Mouse (Mus musculus) limb, embryonic 10.5 days (tissue): ENCODE measurements around the gene Tenm2. TPM values are rescaled to one million over a fixed set of nuclear protein-coding genes. Genes with fewer than 3 reads are reported as not detected.

Experiments
- DNase-seq: peaks from one replicate; pipeline ENCODE4 v3.0.0-alpha.2; 2017; ENCODE audit warnings: low spot score
- H3K27ac ChIP-seq: fragments of 300-500 bp; sonication (generic); 2 replicates; pipeline ENCODE4 v1.5.1; 2016; ENCODE audit warnings: mild to moderate bottlenecking
- H3K27me3 ChIP-seq: fragments of 300-500 bp; sonication (generic); 2 replicates; pipeline ENCODE4 v1.6.1; 2016; ENCODE audit warnings: low read depth, mild to moderate bottlenecking; ENCODE audit not compliant: poor library complexity, severe bottlenecking
- H3K36me3 ChIP-seq: fragments of 300-500 bp; sonication (generic); 2 replicates; pipeline ENCODE4 v1.6.1; 2016; ENCODE audit warnings: mild to moderate bottlenecking, moderate library complexity
- H3K4me1 ChIP-seq: fragments of 300-500 bp; sonication (generic); 2 replicates; pipeline ENCODE4 v1.6.1; 2016
- H3K4me3 ChIP-seq: fragments of 300-500 bp; sonication (generic); 2 replicates; pipeline ENCODE4 v1.5.1; 2016; ENCODE audit warnings: mild to moderate bottlenecking, moderate library complexity
- H3K9me3 ChIP-seq: fragments of 300-500 bp; sonication (generic); replicated peaks from 2 replicates; pipeline ENCODE4 v1.6.1; 2016; ENCODE audit warnings: mild to moderate bottlenecking
- WGBS: fragments of 180-500 bp; shearing (Covaris S2); methylation state at CpG from one replicate; pipeline ENCODE4 v1.1.7; 2016; 5-methylcytosine and 5-hydroxymethylcytosine counted together
- polyA plus RNA-seq: library from polyadenylated mRNA; unstranded; fragments of >200 nt; fragmentation: Nextera tagmentation; extraction: Ambion mirVana; gene quantifications from 2 replicates; pipeline ENCODE4 v1.2.1, GENCODE M21; 2016

Gene Tenm2
- polyA plus RNA-seq, 1 experiment from 2014 or later, result 0.60 TPM

DNA sequence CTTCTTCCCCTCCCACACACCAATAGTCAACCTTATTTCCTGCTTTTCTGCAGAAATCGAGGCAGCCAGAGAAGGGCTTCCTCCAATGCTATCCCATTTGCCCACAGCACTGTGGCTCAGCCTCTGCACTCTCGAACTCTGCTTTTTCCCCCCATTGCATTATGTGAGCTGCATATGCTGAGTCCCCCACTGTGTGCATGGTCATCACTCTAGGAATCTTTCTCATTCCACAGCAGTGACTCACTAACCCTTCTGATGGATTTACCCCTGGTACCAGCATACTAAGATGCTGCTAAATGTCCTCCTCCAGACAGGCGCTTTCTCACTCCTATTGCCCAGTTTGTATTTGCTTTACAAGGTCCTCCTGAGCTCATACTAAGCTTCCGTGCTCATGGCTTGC lies 1222.6 kb downstream of the Tenm2 start:
- WGBS, result 79% methylated on average over 4 of the region's 4 CpGs
- H3K4me1 ChIP-seq, result peaks cover 11% of the 10 kb centered on the region
- H3K36me3 ChIP-seq, result no peaks in the 10 kb centered on the region
- H3K27me3 ChIP-seq, result no peaks in the 10 kb centered on the region
- no peak overlapping the region for H3K27ac ChIP-seq
- no peak for DNase-seq
- H3K4me3 ChIP-seq, result no peak overlapping the region
- H3K9me3 ChIP-seq, result no peaks in the 10 kb centered on the region

DNA sequence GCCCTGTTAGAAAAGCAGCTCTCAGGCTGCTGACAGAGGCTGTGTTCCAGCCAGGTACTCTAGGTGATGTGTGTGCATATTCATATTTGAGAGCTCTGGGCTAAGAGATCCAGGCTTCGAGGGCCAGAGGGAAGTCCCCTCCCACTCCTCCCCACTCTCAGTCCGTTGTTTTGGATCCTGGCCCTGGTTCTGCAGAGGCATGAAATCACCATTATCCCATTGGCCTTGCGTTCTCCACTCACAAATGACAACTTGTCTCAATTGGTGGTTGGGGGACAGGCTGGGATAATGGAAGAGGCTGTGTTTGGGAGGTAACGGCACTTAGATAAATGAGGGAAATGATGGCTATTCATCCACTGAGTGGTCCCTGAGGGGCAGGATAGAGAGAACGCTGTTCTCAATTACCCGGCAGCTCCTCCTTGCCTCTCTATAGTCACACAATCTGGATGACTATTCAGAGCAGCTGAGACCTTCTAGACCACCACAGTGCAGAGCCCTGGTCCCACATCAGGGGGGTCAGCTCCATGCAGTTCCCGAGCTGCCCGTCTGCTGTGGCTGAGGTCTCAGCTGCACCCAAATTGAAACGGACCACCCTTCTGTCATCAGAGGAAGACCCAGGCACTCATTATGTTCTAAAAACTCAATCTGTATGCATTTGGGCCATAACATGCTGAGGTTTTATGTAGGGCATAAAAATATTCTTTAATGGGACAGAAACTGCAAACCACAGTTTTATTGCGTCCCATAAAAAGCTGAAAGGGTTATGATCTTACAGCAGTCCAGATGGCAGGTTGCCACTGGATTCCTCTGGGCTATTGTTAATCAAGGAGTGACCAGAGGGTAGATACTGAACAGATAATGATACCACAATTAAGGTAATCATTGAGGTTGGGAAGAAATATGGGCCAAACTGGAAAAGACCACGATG lies 1226.2 kb downstream of the Tenm2 start:
- Histone ChIP-seq H3K9me3 (no peaks in the 10 kb centered on the region), H3K4me1 (peaks cover 11% of the 10 kb centered on the region)
- WGBS, result 71% methylated on average over 11 of the region's 11 CpGs

DNA sequence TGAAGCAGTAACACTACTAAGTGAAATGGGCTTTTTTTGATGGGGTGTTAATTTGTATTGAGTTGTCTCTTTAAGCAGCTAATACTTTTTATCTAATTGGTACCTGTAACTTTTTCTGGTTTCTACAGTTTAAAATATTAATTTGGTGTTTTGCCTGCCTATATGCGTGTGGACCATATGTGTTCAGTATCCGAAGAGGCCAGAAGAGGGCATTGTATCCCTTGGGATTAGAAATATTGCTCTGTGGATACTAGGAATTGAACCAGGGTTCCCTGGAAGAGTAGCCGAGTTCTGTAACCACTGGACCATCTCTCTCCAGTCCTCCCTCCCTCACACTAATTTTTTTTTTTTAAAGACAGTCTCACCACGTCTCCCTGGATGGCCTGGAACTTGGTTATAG lies 1232.9 kb downstream of the Tenm2 start:
- H3K27me3 ChIP-seq, result peaks cover 43% of the 10 kb centered on the region
- H3K9me3 ChIP-seq, result no peaks in the 10 kb centered on the region
- H3K36me3 ChIP-seq, result no peaks in the 10 kb centered on the region
- no peak overlapping the region for H3K4me3 ChIP-seq
- H3K4me1 ChIP-seq, result peaks cover 13% of the 10 kb centered on the region
- WGBS, result 57% methylated on average over 4 of the region's 4 CpGs
- no peak overlapping the region for H3K27ac ChIP-seq
- DNase-seq, result no peak

More for the DNA sequence above, 1226.2 kb downstream of the Tenm2 start:
- H3K36me3 ChIP-seq, result no peaks in the 10 kb centered on the region
- no peak overlapping the region for H3K4me3 ChIP-seq
- DNase-seq, result no peak
- H3K27me3 ChIP-seq, result 0 out of 2 replicates have a peak, but pooled peaks cover 3% of the 10 kb centered on the region
- H3K27ac ChIP-seq, result no peak overlapping the region

DNA sequence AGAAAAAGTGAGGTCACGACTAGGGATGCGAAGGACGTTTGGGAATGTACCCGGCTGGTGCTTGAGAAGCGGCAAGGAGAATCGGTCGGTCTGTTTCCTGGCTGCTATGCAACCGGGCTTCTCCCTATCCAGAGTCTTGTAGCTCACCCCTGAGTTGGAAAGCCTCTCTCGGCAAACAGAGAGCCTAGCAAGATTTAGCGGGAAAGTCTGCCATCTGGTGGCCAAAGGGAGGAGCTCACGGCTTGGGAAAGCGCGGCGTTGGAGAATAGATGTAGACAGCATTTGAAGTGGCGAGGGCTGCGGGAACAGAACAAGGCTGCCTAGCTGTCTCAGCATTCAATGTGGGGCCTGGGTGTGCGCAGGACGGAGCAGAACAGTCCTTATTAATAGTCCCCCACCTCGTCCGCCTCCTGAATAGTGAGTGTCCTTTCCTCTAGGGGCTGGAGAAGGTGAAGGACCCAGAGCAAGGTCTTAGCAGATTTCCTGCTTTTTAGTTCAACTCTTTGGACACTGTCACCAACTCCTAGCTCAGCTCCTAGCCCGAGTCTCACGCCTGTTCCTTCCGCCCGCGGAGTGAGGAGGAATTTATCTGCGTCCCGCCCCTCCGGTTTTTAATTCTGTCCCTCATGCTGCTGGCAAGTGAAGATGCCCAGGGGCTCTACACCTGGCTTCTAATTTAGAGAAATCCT lies 1234.3 kb downstream of the Tenm2 start:
- peak overlapping the region; percentile 42 for H3K4me3 ChIP-seq
- H3K9me3 ChIP-seq, result no peaks in the 10 kb centered on the region
- peak; percentile 95 for DNase-seq
- H3K27ac ChIP-seq, result 0 out of 2 replicates have a peak overlapping the region, but pooled peaks have one; percentile 26
- peaks cover 43% of the 10 kb centered on the region for H3K27me3 ChIP-seq
- no peaks in the 10 kb centered on the region for H3K36me3 ChIP-seq
- WGBS, result 8% methylated on average over 28 of the region's 28 CpGs
- H3K4me1 ChIP-seq, result peaks cover 13% of the 10 kb centered on the region

GRCm38 (mm10) chr11:36000585-36001281 lies 1235.0 kb downstream of the Tenm2 start:
- Histone ChIP-seq H3K36me3 (no peaks in the 10 kb centered on the region), H3K27ac (no peak overlapping the region), H3K9me3 (no peaks in the 10 kb centered on the region), H3K4me3 (peak overlapping the region; percentile 42), H3K4me1 (peaks cover 13% of the 10 kb centered on the region), H3K27me3 (peaks cover 43% of the 10 kb centered on the region)
- no peak for DNase-seq
- WGBS, result 4% methylated on average over 10 of the region's 10 CpGs

GRCm38 (mm10) chr11:36000038-36000437 lies 1235.7 kb downstream of the Tenm2 start:
- H3K4me1 ChIP-seq, result peaks cover 13% of the 10 kb centered on the region
- no peaks in the 10 kb centered on the region for H3K36me3 ChIP-seq
- peaks cover 42% of the 10 kb centered on the region for H3K27me3 ChIP-seq
- 13% methylated on average over 4 of the region's 4 CpGs for WGBS
- H3K9me3 ChIP-seq, result no peaks in the 10 kb centered on the region
- no peak overlapping the region for H3K4me3 ChIP-seq
- no peak overlapping the region for H3K27ac ChIP-seq
- DNase-seq, result no peak

DNA sequence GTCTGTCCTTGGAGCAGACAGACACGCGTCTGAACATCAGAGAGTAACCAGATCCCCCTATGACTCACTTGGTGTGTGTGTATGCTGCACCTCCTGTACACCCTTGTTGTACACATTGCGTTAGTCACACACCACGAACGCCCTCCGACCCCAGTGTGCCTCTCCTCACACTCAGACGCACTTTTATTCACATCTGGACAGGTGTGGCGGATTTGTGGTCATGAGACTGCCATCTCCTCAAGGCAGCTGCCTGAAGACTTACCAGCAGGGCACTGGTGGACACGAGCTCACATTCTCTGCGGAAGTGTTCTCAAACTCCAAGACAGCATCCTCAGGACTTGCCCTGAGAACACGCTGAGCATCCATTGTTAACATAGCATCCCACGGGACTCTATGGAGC lies 1237.7 kb downstream of the Tenm2 start:
- no peak overlapping the region for H3K4me3 ChIP-seq
- 79% methylated on average over 12 of the region's 12 CpGs for WGBS
- H3K27ac ChIP-seq, result no peak overlapping the region
- no peaks in the 10 kb centered on the region for H3K9me3 ChIP-seq
- DNase-seq, result no peak
- peaks cover 13% of the 10 kb centered on the region for H3K4me1 ChIP-seq
- peaks cover 33% of the 10 kb centered on the region for H3K27me3 ChIP-seq
- no peaks in the 10 kb centered on the region for H3K36me3 ChIP-seq

- no peak overlapping the region for H3K27ac ChIP-seq
- no peaks in the 10 kb centered on the region for H3K9me3 ChIP-seq
- H3K27me3 ChIP-seq, result peaks cover 14% of the 10 kb centered on the region
- H3K4me3 ChIP-seq, result no peak overlapping the region
- DNase-seq, result no peak
- no peaks in the 10 kb centered on the region for H3K36me3 ChIP-seq
- H3K4me1 ChIP-seq, result no peaks in the 10 kb centered on the region
Observed at GRCm38 (mm10) chr11:35995310-35995709, 1240.5 kb downstream of the Tenm2 start.

DNA sequence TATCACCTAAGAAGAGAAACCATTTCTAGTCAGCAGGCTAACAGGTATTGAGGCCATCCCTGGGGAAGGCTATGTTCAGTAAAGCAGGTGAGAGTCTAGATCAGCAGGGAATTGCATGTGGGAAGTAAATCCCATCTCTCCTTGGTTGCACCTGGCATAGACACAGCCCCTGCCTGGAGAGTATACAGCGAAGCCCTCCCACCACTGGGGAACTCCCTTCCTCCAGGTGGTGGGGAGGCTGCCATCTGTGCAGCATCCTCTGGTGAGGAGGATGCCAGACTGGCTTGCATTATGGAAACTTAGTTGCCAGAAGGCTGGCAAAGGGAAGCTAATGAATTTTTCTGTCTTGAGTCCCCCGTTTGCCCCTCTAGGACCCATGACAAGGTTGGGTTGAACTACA lies 1243.9 kb downstream of the Tenm2 start:
- Histone ChIP-seq H3K4me1 (no peaks in the 10 kb centered on the region), H3K27me3 (peaks cover 7% of the 10 kb centered on the region), H3K36me3 (no peaks in the 10 kb centered on the region), H3K27ac (no peak overlapping the region), H3K4me3 (no peak overlapping the region), H3K9me3 (no peaks in the 10 kb centered on the region)
- 80% methylated on average over 2 of the region's 2 CpGs for WGBS
- no peak for DNase-seq

- H3K27me3 ChIP-seq, result peaks cover 26% of the 10 kb centered on the region
- peaks cover 12% of the 10 kb centered on the region for H3K4me1 ChIP-seq
- no peak for DNase-seq
- no peaks in the 10 kb centered on the region for H3K36me3 ChIP-seq
- no peaks in the 10 kb centered on the region for H3K9me3 ChIP-seq
- 84% methylated on average over 4 of the region's 4 CpGs for WGBS
- H3K4me3 ChIP-seq, result no peak overlapping the region
- H3K27ac ChIP-seq, result no peak overlapping the region
Observed at GRCm38 (mm10) chr11:35989967-35990366, 1245.8 kb downstream of the Tenm2 start.

DNA sequence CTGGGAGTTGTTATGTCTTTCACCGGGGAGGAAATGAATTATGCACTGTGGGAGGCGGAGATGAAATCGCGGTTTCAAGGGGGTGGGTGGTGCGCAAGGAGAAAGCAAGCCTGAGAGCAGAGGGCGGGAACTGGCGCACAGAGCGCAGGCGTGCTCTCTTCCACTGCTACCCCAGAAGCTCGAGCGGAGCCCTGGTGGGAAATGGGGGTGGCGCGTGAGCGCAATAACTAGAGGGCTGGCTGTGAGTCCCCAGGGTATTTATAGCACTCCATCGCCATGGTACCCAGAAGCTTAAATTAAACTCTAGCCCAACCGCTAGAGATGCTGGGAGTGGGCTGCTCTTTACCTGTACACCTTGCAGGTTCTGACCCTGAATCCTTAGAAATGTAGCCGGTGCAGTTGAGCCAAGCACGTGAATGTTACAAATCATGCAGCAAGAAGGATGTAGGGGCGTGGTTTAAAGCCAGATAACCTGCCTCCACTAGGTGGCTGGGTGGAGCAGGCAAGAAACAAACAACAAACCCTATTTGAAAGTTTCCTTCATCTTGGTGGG lies 1249.8 kb downstream of the Tenm2 start:
- peak overlapping the region; percentile 34; the same call in 1 of the 2 replicates for H3K27ac ChIP-seq
- DNase-seq, result peak; percentile 61
- H3K4me1 ChIP-seq, result peaks cover 12% of the 10 kb centered on the region
- H3K4me3 ChIP-seq, result peak overlapping the region; percentile 45
- peaks cover 56% of the 10 kb centered on the region for H3K27me3 ChIP-seq
- 1% methylated on average over 19 of the region's 19 CpGs for WGBS
- no peaks in the 10 kb centered on the region for H3K9me3 ChIP-seq
- H3K36me3 ChIP-seq, result no peaks in the 10 kb centered on the region

GRCm38 (mm10) chr11:35982734-35983133 lies 1253.0 kb downstream of the Tenm2 start:
- H3K9me3 ChIP-seq, result no peaks in the 10 kb centered on the region
- WGBS, result 83% methylated on average over 3 of the region's 3 CpGs
- no peak overlapping the region for H3K4me3 ChIP-seq
- no peak overlapping the region for H3K27ac ChIP-seq
- no peak for DNase-seq
- H3K36me3 ChIP-seq, result no peaks in the 10 kb centered on the region
- H3K27me3 ChIP-seq, result peaks cover 86% of the 10 kb centered on the region
- peaks cover 24% of the 10 kb centered on the region for H3K4me1 ChIP-seq
